Mouse (Mus musculus) right cerebral cortex, postnatal 10 days (tissue): ENCODE measurements around the gene Mpz.

Experiments
- DNase-seq, 2 experiments: peaks; one replicate each; pipeline ENCODE4 v3.0.0; 2021; ENCODE audit warnings: low spot score in 2 of 2

The Mpz gene

GRCm38 (mm10) chr1:171149974-171150760 lies at the start of gene Mpz, which contains the start of gene Sdhc:
Mpz (plus strand) TSS chr1:171150711.
Sdhc (minus strand) TSS chr1:171150603.
- DNase-seq = peak; percentile 96

GRCm38 (mm10) chr1:171101033-171101432 lies 49.5 kb upstream of the Mpz start:
- DNase-seq = peak in 1 of 2 experiments; percentile 42

GRCm38 (mm10) chr1:171101733-171102546 lies 48.6 kb upstream of the Mpz start:
- DNase-seq = peak; percentile 90 to 91

DNA sequence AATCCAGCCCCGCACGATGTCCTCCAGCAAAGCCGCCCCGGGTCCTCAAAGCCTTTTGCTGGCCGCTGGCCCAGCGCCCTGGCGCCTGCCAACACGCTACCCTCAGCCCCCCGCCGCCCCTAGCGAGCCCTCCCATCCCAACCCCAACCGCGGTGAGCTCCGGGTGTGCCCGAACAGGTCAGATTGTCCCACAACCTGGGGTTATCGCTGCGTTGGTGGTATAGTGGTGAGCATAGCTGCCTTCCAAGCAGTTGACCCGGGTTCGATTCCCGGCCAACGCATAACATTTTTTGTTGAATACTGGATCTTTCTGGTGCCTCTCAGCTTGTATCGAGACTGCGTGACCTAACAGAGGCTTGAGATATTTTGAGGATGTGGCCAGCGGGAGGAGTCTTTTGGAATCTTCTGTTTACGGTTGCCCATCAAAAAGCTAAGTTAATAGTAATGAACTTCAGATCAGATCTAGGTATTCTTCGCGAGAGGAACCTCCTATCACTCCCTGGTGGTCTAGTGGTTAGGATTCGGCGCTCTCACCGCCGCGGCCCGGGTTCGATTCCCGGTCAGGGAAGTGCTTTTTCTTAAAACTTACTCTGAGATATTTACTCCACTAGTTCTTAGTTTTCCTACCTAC lies 47.8 kb upstream of the Mpz start:
- peak; percentile 92 to 93 for DNase-seq

GRCm38 (mm10) chr1:171103179-171103840 lies 47.2 kb upstream of the Mpz start:
- DNase-seq = peak; percentile 73 to 75

DNA sequence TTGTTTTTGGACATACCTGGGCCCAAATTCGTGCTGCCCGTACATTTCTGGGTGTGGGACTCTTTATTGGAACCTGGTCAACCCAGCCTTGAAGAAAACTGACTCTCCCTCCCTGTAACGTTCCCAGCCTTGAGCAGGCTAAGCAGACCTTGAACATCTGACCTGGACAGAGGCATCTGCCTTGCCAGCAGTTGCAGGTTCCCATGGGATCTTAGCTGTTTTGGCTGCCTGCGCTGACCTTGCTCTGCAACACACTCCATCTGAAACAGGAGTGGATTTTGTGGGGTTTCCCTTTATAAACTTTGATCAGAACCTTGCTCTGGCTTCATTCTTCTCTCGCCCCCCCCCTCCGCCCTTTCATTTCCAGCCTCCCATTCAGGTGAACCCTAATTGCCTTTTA lies 45.3 kb upstream of the Mpz start:
- no peak for DNase-seq

- no peak for DNase-seq
Observed at GRCm38 (mm10) chr1:171109620-171110019, 40.9 kb upstream of the Mpz start.

GRCm38 (mm10) chr1:171110659-171111019 lies 39.9 kb upstream of the Mpz start:
- DNase-seq = peak in 1 of 2 experiments; percentile 47

- peak; percentile 95 to 96 for DNase-seq
Observed at GRCm38 (mm10) chr1:171111020-171111780, 39.3 kb upstream of the Mpz start.

GRCm38 (mm10) chr1:171111781-171112575 lies 38.5 kb upstream of the Mpz start:
- peak; percentile 61 for DNase-seq

DNA sequence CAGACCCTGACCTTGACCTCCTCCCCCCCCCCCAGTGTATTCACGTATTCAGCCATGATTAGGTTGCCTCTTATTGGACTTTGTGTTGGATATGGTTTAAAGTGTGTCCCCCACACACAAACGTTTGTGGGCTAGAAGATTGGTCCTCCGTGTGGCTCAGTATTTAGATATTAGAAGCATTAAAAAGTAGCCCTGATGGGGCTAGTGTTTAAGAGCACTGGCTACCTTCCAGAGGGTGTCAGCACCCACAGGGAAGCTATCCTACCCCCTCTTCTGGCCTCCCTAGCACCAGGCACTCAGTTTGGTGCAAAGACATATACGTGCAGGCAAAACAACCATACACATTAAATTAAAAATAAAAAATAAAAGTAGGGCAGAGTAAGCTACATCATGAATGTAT lies 37.5 kb upstream of the Mpz start:
- DNase-seq = no peak

DNA sequence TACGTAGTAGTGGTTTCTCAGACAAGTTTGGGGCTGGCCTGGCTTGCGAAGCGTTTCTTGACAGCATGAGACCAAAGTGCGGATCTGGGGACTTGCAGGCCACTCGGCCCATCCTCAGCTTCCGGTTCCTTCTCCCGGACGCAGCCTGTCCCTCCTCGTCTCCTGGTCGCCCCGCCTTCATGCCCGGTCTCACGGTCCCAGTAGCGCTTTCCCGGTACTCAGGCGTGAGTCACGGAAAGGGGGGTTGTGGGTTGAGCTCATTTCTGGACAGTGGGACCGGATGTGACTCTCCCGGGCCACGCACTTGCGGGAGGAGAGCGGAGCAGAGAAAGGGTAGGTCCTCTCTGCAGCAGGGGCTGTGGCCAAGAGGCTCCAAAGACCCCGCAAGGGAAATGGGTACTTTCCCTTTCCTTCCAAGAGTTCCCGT lies 36.6 kb upstream of the Mpz start, which contains the start of gene Cfap126:
TSS of gene Cfap126 (plus strand) at position 46 of the 427 bp plus-strand sequence.
- peak; percentile 69 to 70 for DNase-seq

GRCm38 (mm10) chr1:171116280-171116679 lies 34.2 kb upstream of the Mpz start:
- DNase-seq = no peak

DNA sequence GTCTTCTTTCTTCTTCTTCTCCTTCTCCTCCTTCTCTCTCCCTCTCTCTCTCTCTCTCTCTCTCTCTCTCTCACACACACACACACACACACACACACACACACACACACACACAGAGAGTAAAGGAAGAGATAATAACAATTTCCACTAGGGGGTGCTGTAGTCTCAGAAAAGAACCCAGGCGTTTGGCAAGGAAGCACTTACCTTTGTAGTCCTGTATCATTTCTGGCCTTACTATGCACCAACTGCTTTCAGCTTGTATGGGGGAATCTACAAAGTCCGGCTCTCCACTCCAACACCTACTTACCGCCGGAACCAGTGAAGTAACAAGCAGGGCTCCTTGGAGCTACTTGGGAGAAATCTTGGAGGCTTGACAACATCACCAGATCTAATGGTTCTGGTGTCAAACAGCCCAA lies 32.2 kb upstream of the Mpz start:
- DNase-seq = peak; percentile 61

GRCm38 (mm10) chr1:171118996-171119395 lies 31.5 kb upstream of the Mpz start:
- DNase-seq = no peak

DNA sequence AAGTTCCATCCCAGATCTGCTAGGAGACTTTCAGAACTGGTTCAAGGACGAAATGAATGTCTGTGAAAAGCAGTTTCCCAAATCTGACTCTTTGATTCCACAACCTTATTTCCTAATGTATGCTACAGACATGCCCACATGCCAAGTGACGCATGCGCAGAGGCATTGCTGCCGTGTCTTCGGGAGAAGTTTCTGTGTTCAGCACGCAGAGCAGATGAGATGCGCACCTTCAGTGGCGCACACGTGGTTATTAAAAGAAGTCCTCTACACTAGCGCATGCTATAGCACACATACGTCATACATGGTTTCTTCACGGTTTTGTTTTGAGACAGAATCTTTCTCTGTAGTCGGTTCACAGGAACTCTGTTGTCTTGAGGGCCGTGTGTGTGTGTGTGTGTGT lies 31.1 kb upstream of the Mpz start:
- DNase-seq = no peak

DNA sequence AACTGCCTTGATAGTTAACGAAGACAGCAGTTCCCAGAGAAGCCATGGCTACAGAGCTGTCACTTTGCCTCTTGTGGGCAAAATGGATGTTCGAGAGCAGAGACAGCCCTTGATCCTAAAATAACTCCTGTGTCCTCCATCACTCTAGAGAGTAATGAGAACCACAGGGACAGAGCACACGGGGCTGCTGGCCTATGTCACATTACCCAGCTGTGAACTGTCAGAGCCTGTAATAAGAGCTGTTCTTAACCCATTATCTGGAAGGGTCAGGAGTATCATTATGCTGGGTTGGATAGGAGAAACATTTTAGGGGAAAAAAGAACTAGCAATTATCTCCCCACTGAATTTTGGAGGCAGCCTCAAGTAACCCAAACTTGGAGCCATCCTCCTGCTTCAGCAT lies 29.6 kb upstream of the Mpz start:
- DNase-seq = no peak

- no peak for DNase-seq
Observed at GRCm38 (mm10) chr1:171121839-171122238, 28.7 kb upstream of the Mpz start.

GRCm38 (mm10) chr1:171122932-171123331 lies 27.6 kb upstream of the Mpz start:
- DNase-seq = no peak

DNA sequence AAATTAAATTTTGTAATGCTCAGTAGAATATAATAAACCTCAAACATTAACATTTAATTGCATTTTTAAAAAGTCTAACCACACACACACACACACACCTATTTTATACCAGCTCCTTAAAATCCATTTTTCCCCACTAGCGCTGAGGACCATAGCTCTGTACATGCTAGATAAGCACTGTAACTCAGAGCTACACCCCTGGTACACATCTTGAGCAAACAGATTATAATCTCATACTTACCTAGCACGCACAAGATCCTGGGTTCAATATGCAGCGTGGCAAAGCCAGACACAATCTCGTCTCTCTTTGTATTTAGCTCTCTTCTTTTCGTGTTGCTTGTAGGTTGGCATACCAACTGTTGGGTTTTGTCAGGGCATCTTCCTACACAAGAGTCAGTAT lies 26.1 kb upstream of the Mpz start:
- no peak for DNase-seq
